Mouse (Mus musculus): ENCODE data around the gene Rgs9. TPM values are rescaled to one million over a fixed set of nuclear protein-coding genes. Genes with fewer than 3 reads are reported as not detected.

Gene Rgs9
- total RNA-seq, 2 experiments from 2014 or later: 0.77 TPM; not detected in 1

DNA sequence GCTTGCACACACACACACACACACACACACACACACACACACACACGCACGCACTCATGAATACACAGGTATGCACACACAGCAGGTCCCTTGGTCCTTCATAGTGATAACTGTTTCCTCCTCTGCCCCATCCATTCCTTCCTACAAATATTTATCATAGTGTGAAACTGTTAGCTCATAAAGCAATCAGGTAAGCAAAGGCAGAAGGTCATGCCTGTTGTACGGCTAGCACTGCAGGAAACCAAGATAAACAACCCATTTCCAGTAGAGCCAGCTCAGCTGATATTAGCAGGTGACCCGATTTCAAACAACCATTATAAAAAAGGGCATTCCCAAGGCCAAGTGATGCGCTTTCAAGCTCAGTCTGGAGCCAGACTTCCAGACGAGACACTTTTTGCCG is 116.8 kb downstream of the Rgs9 start:
- ATAC-seq (replicated peaks; ENCODE audit: poor library complexity): no peak

DNA sequence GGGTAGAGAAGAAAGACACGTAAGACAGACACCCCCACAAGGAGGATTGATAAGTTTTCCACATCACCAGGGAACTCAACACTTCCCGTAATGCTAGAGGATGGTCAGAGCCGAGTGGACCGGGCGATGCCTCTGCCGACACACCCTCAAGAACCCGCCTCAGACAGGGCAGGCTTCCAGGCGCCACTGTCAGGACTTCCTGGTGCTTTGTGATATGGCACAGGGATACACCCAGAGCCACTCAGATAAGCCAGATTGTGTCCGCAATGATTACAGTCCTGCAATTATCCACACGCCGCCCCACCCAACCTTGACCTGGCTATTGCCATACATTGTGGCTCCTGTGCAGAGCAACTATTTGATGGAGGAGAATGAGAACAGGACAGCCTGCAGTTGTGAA is 117.6 kb downstream of the Rgs9 start:
- ATAC-seq (replicated peaks; ENCODE audit: poor library complexity): no peak

DNA sequence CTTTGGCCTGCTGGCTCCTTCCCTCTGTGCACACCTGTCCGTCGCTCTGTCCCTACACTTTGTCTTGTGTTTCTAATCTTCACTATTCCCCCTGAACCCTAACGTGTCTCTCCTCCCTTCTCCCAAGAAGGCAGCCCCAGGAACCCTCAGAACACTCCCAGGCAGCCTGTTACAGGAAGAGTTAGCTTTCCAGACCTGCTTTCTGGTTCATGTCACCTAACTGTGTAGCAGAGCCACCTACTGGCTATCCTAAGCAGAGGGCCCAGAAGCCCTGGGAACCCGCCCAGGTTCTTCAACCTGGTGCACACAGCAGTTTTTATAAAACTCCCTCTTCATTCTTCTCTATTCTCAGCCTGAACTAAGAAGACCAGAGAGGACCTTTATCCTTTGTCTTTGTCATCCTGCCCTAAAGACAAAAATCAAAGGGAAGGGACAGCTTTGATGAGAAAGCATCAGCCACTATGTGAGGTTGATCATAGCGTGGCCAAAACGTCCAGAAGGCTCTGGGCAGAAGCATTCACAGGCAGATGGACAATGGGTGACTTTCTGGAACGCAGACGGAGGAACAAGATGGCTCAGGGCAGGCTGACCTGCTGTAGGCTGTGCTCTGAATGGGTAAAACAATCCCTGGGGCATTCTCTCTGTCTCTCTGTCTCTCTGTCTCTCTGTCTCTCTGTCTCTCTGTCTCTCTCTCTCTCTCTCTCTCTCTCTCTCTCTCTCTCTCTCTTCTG is 119.0 kb downstream of the Rgs9 start:
- no peak for ATAC-seq (replicated peaks; ENCODE audit: poor library complexity)

DNA sequence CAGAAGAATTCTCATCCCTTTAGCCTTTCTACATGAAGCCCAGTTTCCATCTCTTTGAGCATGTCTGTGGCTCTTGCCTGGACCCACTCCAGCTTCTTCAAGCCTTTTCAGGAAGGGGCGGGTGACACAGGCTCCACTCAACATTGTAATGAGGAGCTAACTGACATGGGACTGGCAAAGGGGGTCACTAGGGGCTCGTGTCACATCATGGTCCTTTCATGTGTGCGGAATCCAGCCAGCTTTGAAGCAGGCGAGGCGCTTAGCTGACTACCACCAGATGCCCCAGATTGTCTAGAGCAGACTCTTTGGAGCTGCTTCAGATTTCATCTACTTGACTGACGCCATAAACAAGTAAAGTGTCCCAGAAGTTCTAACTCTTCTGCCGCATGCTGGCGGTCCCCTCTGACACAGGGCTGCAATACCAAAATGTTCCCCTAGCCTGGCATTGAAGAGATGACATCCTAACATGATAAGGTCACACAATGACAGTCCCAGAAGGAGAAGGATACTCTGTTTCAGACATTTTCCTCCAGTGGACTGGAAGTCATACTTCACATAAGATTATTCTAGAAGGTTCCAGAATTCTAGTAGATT is 122.5 kb downstream of the Rgs9 start:
- ATAC-seq (replicated peaks; ENCODE audit: poor library complexity): no peak

Other genes with a start within 250 kb of the Rgs9 start
- gene E030025P04Rik, start 153.8 kb downstream of the Rgs9 start, total RNA-seq (2015): not detected in 2 replicates
- gene E030025P04Rik, start 153.8 kb downstream of the Rgs9 start, total RNA-seq (2017): not detected in 2 replicates
- 50.4 and 59.9 TPM in 2 replicates for gene Gna13, start 64.7 kb upstream of the Rgs9 start, total RNA-seq (2015)
- gene Gna13, start 64.7 kb upstream of the Rgs9 start, total RNA-seq (2017): 36.3 and 42.8 TPM in 2 replicates
- not detected in 2 replicates for gene 9930022D16Rik, start 115.8 kb upstream of the Rgs9 start, total RNA-seq (2015)
- gene 9930022D16Rik, start 115.8 kb upstream of the Rgs9 start, total RNA-seq (2017): not detected in 2 replicates
- 34.0 and 37.6 TPM in 2 replicates for gene Amz2, start 127.8 kb upstream of the Rgs9 start, total RNA-seq (2015)
- 51.8 and 65.5 TPM in 2 replicates for gene Amz2, start 127.8 kb upstream of the Rgs9 start, total RNA-seq (2017)
- 2.0 and 2.9 TPM in 2 replicates for gene Arsg, start 175.2 kb upstream of the Rgs9 start, total RNA-seq (2015)
- gene Arsg, start 175.2 kb upstream of the Rgs9 start, total RNA-seq (2017): 1.5 and 1.9 TPM in 2 replicates
- gene Slc16a6, start 175.5 kb upstream of the Rgs9 start, total RNA-seq (2015): 40.0 and 41.6 TPM in 2 replicates
- gene Slc16a6, start 175.5 kb upstream of the Rgs9 start, total RNA-seq (2017): 12.6 and 21.3 TPM in 2 replicates

Data from megakaryocyte progenitor cell, adult 5-6 weeks (primary cell).